Mouse (Mus musculus): ENCODE measurements at regions not wholly inside any gene's neighbourhood (a gene's known extent, or its start where the extent isn't known, plus 50 kb on each side); places are given as distances from the start of the nearest gene placed in this dataset.

DNA sequence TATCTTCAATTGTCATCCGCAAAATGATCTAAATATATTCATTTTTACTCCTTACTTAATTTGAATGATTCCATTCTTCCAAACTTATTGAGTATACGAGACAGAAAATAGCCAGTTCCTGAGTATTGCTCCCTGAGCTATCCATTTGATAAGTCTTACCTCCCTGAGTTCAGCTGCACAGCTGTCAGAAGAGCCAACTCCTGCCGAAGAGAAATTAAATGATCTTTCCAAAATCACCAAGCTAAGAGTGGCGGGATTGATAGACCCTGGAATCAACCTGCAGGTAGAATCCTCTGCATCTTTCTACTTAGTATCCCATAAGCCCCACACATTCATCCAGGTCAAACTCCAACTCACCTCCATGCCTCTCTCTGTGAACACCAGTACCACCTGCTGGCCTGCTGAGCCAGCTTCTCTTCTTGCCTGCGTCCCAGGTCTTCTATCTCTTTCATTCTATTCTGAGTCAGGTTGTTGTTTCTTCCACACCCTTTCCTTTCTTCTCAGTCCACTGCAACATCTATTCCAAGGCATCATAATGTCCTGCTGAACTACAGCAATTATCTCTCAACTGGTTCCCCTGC, 124.2 kb downstream of the Cpeb2 start:
- H3K4me2 ChIP-seq (ENCODE audit: low read depth, low read length): no peak overlapping the region
- H3K4me3 ChIP-seq (replicated peaks; ENCODE audit: low read length): no peak overlapping the region
- no peaks in the 10 kb centered on the region for H3K9me3 ChIP-seq (replicated peaks; ENCODE audit: control insufficient read depth, low read length)
- ATAC-seq (ENCODE audit: insufficient read depth, low FRiP score): no peak
- H3K9ac ChIP-seq (ENCODE audit: low read length): no peak overlapping the region
- H3K27me3 ChIP-seq (ENCODE audit: control insufficient read depth, insufficient read depth, low read length): no peaks in the 10 kb centered on the region
- H3K27ac ChIP-seq (ENCODE audit: low read length): no peak overlapping the region
- 85% methylated on average over 5 of the region's 5 CpGs for WGBS
- 0 out of 2 replicates have a peak, but pooled peaks cover 6% of the 10 kb centered on the region for H3K4me1 ChIP-seq (ENCODE audit: control insufficient read depth, insufficient read depth, low read length)
- no peaks in the 10 kb centered on the region for H3K36me3 ChIP-seq (ENCODE audit: control insufficient read depth, insufficient read depth, low read length)

DNA sequence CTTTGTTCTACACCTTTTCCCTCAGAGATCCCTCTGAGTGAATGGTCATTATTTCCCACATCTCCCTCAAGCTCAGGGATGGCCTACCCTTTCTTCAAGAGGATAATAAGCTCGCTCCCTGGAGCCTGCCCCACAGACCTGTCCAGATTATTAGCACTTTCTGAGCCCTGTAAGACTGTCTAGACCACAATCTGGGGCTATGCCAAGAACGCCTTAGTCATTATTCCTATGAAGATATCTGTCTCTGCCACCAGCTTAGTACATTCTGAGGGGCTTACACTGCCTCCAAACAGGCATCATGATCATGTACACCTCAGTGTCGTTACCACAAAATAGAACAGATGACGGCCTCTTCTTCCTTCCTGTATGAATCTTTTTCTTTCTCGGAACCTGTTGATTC, 124.9 kb downstream of the Cpeb2 start:
- Histone ChIP-seq H3K9me3 (replicated peaks; ENCODE audit: control insufficient read depth, low read length) (no peaks in the 10 kb centered on the region), H3K27me3 (ENCODE audit: control insufficient read depth, insufficient read depth, low read length) (no peaks in the 10 kb centered on the region), H3K27ac (ENCODE audit: low read length) (no peak overlapping the region), H3K4me1 (ENCODE audit: control insufficient read depth, insufficient read depth, low read length) (0 out of 2 replicates have a peak, but pooled peaks cover 6% of the 10 kb centered on the region), H3K36me3 (ENCODE audit: control insufficient read depth, insufficient read depth, low read length) (no peaks in the 10 kb centered on the region), H3K9ac (ENCODE audit: low read length) (no peak overlapping the region), H3K4me3 (replicated peaks; ENCODE audit: low read length) (no peak overlapping the region), H3K4me2 (ENCODE audit: low read depth, low read length) (no peak overlapping the region)
- no peak for ATAC-seq (ENCODE audit: insufficient read depth, low FRiP score)
- WGBS: 84% methylated on average over 5 of the region's 5 CpGs

DNA sequence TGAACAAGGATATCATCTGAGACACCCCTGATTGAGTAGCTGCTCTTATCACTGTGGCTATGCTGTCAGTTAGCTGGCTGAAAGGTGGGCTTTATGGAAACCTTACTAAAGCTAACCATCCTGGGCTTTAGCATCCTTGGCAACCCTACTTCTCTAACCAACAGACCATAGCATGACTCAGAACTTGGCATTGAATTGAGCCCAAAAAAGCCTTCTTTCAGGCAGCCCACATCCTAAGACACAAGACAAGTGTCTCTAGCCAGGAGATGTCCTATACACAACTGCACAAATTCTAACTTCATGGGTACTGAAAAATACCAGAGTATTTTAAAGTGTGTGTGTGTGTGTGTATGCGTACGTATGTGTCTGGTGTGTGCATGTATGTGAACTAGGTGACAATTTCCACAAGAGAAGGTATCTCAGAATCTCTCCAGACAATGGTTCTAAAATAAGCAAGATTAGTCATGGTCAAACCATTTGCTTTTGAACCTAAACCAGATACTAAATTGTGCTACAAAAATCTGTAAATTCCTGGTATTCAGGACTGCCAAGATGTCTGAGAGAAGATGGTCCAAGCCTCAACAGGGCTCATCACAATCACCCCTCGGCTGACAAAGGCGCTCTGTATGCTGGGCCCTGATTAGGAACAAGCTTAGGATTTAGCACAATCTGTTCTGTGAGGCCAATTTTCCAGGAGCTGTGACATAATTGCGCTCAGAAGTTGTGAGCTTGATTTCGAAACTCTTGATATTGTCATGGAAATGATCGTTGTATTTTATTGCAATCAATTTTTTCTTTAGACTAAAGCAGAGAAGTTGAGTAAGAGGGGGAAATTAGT, 126.2 kb downstream of the Cpeb2 start:
- Histone ChIP-seq H3K9ac (ENCODE audit: low read length) (no peak overlapping the region), H3K4me3 (replicated peaks; ENCODE audit: low read length) (no peak overlapping the region), H3K4me2 (ENCODE audit: low read depth, low read length) (no peak overlapping the region), H3K4me1 (ENCODE audit: control insufficient read depth, insufficient read depth, low read length) (0 out of 2 replicates have a peak, but pooled peaks cover 6% of the 10 kb centered on the region), H3K9me3 (replicated peaks; ENCODE audit: control insufficient read depth, low read length) (no peaks in the 10 kb centered on the region), H3K27ac (ENCODE audit: low read length) (no peak overlapping the region), H3K36me3 (ENCODE audit: control insufficient read depth, insufficient read depth, low read length) (no peaks in the 10 kb centered on the region), H3K27me3 (ENCODE audit: control insufficient read depth, insufficient read depth, low read length) (no peaks in the 10 kb centered on the region)
- WGBS: 83% methylated on average over 7 of the region's 7 CpGs
- ATAC-seq (ENCODE audit: insufficient read depth, low FRiP score): no peak

DNA sequence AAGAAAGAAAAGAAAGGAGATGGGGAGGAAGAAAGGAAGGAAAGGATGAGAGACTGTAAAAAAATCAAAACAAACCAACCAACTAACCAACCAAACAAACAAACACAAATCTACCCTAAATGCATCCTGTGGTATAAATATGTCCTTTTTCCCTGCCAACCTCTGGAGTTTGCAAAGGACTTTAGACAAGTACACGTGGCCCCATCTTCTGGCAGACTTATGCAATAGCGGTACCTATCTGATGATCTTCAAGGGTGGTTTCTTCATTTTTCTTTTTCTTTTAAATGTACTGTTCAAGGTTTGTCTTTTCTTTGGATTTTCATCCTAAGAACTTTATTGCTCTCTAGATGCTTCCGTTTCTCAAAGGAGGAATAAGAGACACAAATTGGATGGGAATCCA, 127.3 kb downstream of the Cpeb2 start:
- no peaks in the 10 kb centered on the region for H3K36me3 ChIP-seq (ENCODE audit: control insufficient read depth, insufficient read depth, low read length)
- no peaks in the 10 kb centered on the region for H3K4me1 ChIP-seq (ENCODE audit: control insufficient read depth, insufficient read depth, low read length)
- WGBS: 47% methylated on average over 3 of the region's 3 CpGs
- no peak for ATAC-seq (ENCODE audit: insufficient read depth, low FRiP score)
- H3K27ac ChIP-seq (ENCODE audit: low read length): no peak overlapping the region
- H3K4me2 ChIP-seq (ENCODE audit: low read depth, low read length): no peak overlapping the region
- no peak overlapping the region for H3K9ac ChIP-seq (ENCODE audit: low read length)
- H3K27me3 ChIP-seq (ENCODE audit: control insufficient read depth, insufficient read depth, low read length): no peaks in the 10 kb centered on the region
- H3K9me3 ChIP-seq (replicated peaks; ENCODE audit: control insufficient read depth, low read length): no peaks in the 10 kb centered on the region
- H3K4me3 ChIP-seq (replicated peaks; ENCODE audit: low read length): no peak overlapping the region

DNA sequence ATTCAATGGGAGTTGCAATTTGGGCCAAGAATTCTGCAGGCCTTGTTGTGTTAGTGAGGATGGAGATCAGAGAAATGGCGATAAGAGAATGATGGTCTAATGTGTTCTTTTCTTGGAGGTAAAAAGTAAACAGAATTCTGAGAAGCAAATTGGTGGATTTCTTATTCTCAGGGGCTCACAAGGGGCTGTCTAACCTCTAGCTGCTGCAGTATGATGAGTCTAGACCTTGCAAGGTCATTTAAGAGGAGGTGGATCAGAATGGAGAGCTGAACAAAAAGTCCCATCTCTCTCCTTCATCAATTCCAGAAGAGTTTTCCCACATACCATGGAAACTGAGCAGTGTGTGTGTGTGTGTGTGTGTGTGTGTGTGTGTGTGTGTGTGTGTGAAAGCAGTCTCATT, 128.1 kb downstream of the Cpeb2 start:
- H3K36me3 ChIP-seq (ENCODE audit: control insufficient read depth, insufficient read depth, low read length): no peaks in the 10 kb centered on the region
- H3K9ac ChIP-seq (ENCODE audit: low read length): no peak overlapping the region
- H3K4me1 ChIP-seq (ENCODE audit: control insufficient read depth, insufficient read depth, low read length): no peaks in the 10 kb centered on the region
- no peaks in the 10 kb centered on the region for H3K9me3 ChIP-seq (replicated peaks; ENCODE audit: control insufficient read depth, low read length)
- 88% methylated on average over 1 of the region's 1 CpGs for WGBS
- H3K27me3 ChIP-seq (ENCODE audit: control insufficient read depth, insufficient read depth, low read length): no peaks in the 10 kb centered on the region
- H3K27ac ChIP-seq (ENCODE audit: low read length): no peak overlapping the region
- no peak for ATAC-seq (ENCODE audit: insufficient read depth, low FRiP score)
- H3K4me2 ChIP-seq (ENCODE audit: low read depth, low read length): no peak overlapping the region
- H3K4me3 ChIP-seq (replicated peaks; ENCODE audit: low read length): no peak overlapping the region

DNA sequence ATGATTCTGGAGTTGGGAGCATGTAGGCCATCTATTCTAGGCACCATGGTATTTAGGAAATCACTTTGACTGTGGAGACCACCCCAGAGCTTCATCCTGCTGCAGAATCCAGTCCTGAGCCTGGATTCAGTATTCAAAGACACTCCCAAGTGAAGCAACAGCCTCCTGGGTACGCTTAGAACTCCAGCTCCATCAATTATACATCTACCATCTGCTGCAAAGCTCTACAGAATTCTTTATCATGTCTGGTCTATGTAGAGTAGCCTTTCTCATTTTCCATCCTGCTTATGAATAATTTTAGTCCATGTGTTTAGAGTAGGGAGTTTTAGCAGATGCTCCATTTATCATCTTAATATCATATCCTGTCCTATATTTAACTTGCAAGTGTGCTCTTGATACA, 139.4 kb downstream of the Cpeb2 start:
- WGBS: 58% methylated on average over 1 of the region's 1 CpGs

DNA sequence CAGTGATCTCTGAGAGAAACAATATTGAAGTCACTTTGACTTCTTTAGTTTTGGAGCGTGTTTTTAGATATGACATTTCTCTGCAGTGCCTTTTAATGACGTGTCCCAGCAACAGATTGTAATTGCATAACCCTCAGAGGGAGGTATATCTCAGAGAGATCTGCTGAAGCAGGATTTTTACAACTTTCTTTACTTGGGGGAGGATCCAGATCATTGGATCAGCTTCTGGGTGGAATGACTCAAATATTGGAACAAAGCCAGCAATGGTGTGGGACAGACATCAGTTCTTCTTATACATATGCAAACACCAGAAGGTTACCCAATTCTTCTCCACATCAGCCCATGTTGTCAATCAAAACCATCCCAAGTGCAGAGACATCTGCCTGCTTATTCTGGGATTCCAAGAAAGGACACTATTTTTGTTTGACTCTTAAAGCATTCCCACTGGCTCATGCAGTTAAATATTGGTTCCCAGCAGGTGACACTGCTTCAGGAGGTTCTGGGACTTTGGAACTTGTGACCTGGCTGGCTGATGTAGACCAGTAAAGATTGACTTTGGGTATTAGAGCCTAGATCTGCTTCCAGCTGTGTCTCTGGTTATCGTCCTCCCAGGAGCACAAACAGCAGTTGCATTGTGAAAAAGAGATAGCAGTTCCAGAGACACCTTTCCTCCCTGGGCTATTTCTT, 130.5 kb upstream of the C1qtnf7 start:
- no peak overlapping the region for H3K27ac ChIP-seq (ENCODE audit: low read length)
- no peak overlapping the region for H3K9ac ChIP-seq (ENCODE audit: low read length)
- WGBS: 68% methylated on average over 3 of the region's 3 CpGs
- no peaks in the 10 kb centered on the region for H3K9me3 ChIP-seq (replicated peaks; ENCODE audit: control insufficient read depth, low read length)
- H3K4me3 ChIP-seq (replicated peaks; ENCODE audit: low read length): no peak overlapping the region
- H3K27me3 ChIP-seq (ENCODE audit: control insufficient read depth, insufficient read depth, low read length): no peaks in the 10 kb centered on the region
- H3K4me1 ChIP-seq (ENCODE audit: control insufficient read depth, insufficient read depth, low read length): no peaks in the 10 kb centered on the region
- no peak overlapping the region for H3K4me2 ChIP-seq (ENCODE audit: low read depth, low read length)
- H3K36me3 ChIP-seq (ENCODE audit: control insufficient read depth, insufficient read depth, low read length): no peaks in the 10 kb centered on the region
- no peak for ATAC-seq (ENCODE audit: insufficient read depth, low FRiP score)

More for the DNA sequence above, 139.4 kb downstream of the Cpeb2 start:
- Histone ChIP-seq H3K36me3 (ENCODE audit: control insufficient read depth, insufficient read depth, low read length) (no peaks in the 10 kb centered on the region), H3K4me2 (ENCODE audit: low read depth, low read length) (no peak overlapping the region), H3K27me3 (ENCODE audit: control insufficient read depth, insufficient read depth, low read length) (no peaks in the 10 kb centered on the region), H3K4me1 (ENCODE audit: control insufficient read depth, insufficient read depth, low read length) (no peaks in the 10 kb centered on the region), H3K27ac (ENCODE audit: low read length) (no peak overlapping the region), H3K4me3 (replicated peaks; ENCODE audit: low read length) (no peak overlapping the region), H3K9me3 (replicated peaks; ENCODE audit: control insufficient read depth, low read length) (no peaks in the 10 kb centered on the region), H3K9ac (ENCODE audit: low read length) (no peak overlapping the region)
- no peak for ATAC-seq (ENCODE audit: insufficient read depth, low FRiP score)

DNA sequence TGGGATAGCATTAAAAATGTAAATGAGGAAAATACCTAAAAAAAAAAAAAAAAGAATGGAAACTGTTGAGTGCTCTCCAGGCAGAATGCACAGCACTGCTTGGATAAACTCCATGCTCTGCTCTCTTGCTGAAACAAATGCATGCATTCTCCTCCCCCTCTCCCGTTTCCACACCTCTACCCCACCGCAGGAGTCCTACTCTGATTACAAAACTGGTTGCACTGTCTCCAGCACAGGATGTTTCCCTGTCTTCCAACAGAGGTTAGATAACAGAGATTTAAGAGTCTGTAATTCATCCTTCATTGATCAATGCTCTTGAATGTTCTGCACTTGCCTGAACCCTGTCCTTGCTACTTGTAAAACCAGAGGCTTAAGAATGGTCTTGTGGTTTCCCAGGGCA, 124.3 kb upstream of the C1qtnf7 start:
- no peaks in the 10 kb centered on the region for H3K27me3 ChIP-seq (ENCODE audit: control insufficient read depth, insufficient read depth, low read length)
- H3K9me3 ChIP-seq (replicated peaks; ENCODE audit: control insufficient read depth, low read length): no peaks in the 10 kb centered on the region
- no peaks in the 10 kb centered on the region for H3K36me3 ChIP-seq (ENCODE audit: control insufficient read depth, insufficient read depth, low read length)
- ATAC-seq (ENCODE audit: insufficient read depth, low FRiP score): no peak
- H3K4me3 ChIP-seq (replicated peaks; ENCODE audit: low read length): no peak overlapping the region
- H3K9ac ChIP-seq (ENCODE audit: low read length): no peak overlapping the region
- WGBS: 18% methylated on average over 2 of the region's 2 CpGs
- H3K27ac ChIP-seq (ENCODE audit: low read length): no peak overlapping the region
- H3K4me2 ChIP-seq (ENCODE audit: low read depth, low read length): no peak overlapping the region
- H3K4me1 ChIP-seq (ENCODE audit: control insufficient read depth, insufficient read depth, low read length): no peaks in the 10 kb centered on the region

DNA sequence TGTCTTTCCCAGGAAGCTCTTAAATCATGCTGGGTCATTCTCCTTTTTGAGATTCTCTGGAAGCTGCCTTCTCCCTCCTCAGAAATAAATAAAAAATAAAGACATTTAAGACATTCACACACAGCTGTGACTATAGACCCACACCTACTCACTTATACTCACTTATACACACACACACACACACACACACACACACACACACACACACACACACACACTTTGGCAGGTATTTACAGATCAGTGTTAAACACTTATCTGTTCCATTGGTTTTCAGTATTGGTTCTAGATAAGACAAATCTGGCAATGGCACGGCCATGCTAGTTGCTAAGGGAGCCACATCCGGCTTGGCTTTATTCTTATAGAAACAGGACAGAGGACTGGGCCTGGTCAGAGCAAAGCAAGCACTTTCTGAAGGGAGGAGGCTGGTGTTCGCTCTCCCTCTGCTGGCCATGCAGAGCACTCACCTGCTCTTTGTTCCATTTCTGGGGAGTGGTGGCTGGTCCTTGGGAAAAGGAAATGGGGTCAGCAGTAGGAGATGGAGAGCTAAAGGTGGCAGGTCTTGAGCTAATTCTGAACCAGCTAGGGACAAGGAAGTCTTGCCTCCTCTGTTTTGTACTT, 123.8 kb upstream of the C1qtnf7 start:
- no peaks in the 10 kb centered on the region for H3K9me3 ChIP-seq (replicated peaks; ENCODE audit: control insufficient read depth, low read length)
- H3K27me3 ChIP-seq (ENCODE audit: control insufficient read depth, insufficient read depth, low read length): no peaks in the 10 kb centered on the region
- no peak overlapping the region for H3K4me3 ChIP-seq (replicated peaks; ENCODE audit: low read length)
- no peak overlapping the region for H3K9ac ChIP-seq (ENCODE audit: low read length)
- no peak overlapping the region for H3K27ac ChIP-seq (ENCODE audit: low read length)
- no peaks in the 10 kb centered on the region for H3K36me3 ChIP-seq (ENCODE audit: control insufficient read depth, insufficient read depth, low read length)
- no peaks in the 10 kb centered on the region for H3K4me1 ChIP-seq (ENCODE audit: control insufficient read depth, insufficient read depth, low read length)
- 10% methylated on average over 3 of the region's 3 CpGs for WGBS
- H3K4me2 ChIP-seq (ENCODE audit: low read depth, low read length): no peak overlapping the region
- ATAC-seq (ENCODE audit: insufficient read depth, low FRiP score): peak; percentile 79
